Mouse (Mus musculus): ENCODE data around the gene Sdr9c7. TPM values are rescaled to one million over a fixed set of nuclear protein-coding genes. Genes with fewer than 3 reads are reported as not detected.
"Not testable (repeated sequence)": the region's sequence is repeated elsewhere in the genome, so short reads cannot be mapped to it uniquely, and the experiment has no call there.

Sdr9c7 gene
- polyA plus RNA-seq, 1 experiment from 2014 or later, result not detected

DNA sequence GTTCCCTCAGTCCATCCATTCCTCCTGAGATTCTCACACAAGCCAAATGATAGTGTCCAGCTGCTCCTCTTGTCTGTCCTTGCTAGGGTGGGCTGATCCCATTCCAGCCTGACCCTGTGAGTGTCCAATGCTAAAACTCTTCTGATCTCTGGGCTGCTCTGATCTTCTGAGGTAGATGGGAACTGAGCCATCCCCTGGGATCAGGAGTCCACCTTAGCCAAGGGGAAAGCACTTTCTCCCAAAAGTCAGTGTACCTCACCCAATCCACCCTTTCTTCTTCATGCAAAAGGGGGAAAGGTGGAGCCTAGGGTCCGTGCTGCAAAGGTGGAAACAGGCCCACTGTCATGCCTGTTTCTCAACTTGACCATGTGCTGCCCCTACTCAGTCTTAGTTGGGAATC lies 6.8 kb upstream of the Sdr9c7 start:
- Histone ChIP-seq H3K36me3 (replicated peaks) (no peaks in the 10 kb centered on the region), H3K4me3 (replicated peaks) (no peak overlapping the region)

DNA sequence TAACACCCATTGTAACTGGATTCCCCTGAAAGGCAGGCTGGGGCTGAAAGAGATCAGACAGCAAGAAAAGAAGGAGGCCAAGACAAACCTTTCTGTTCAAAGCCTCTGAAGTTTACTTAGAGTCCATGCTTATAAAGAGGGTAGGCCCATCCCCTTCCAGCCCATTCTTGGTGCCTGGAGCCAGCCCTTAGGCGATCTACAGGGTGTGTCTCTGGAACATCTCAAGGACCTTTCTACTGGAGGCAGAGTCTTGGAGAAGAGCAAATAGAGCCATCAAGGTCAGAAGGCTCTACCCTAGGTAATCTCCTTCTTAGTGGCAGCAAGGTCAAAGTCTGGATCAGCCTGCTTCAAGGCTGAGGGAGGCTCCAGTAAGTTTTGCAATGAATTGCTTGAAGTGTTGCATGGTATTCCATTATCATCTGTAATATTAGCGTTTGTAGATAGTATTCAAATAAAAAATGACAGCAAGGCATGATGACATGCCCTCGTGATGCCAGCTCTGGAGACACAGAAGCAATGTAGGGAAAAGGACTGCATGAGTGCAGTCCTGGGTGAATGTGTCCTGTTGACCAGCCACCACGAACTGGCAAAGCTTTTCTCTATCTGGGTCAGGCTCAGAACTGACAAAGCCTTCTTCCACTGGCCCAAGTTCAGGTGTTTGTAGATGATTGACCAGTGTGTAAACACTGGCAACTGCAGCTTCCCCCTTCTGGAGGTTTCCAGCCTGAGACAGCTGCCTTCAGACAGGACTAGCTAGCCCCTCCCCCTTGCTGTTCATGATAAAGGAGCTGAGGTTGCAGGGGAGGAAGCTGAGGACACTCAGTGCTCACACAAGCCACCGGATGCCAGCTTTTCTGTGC lies 4.9 kb upstream of the Sdr9c7 start:
- not testable (repeated sequence) for ATAC-seq (ENCODE audit: low FRiP score); H3K4me1 ChIP-seq; H3K4me3 ChIP-seq (replicated peaks); H3K4me2 ChIP-seq; H3K27me3 ChIP-seq; H3K36me3 ChIP-seq (replicated peaks); H3K9ac ChIP-seq; H3K9me3 ChIP-seq; H3K27ac ChIP-seq
- 70% methylated on average over 5 of the region's 5 CpGs for WGBS

More for the DNA sequence above, 6.8 kb upstream of the Sdr9c7 start:
- H3K27me3 ChIP-seq, result no peaks in the 10 kb centered on the region
- no peak overlapping the region for H3K4me2 ChIP-seq
- no peak for ATAC-seq (ENCODE audit: low FRiP score)
- H3K4me1 ChIP-seq, result no peaks in the 10 kb centered on the region
- no peak overlapping the region for H3K9ac ChIP-seq
- no peak overlapping the region for H3K27ac ChIP-seq
- 74% methylated on average over 1 of the region's 1 CpGs for WGBS
- H3K9me3 ChIP-seq, result no peaks in the 10 kb centered on the region

DNA sequence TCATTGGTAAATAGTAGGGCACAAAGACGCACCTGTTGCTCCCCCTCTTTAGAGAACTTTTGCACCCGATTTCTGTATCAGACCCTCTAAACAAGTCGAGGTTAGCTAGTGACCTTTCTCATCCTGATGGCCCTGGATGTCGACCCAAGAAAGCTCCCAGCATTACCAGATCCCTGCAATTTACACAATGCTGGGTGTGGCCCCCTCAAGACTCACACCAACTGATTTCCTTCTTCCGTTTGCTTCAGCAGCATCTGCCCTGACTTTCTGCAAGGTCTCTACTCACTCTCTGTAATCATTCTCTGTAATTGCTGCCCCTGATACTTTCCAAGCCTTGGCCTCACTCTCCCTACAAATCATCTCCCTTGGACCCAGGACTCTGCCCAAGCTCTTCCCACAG lies 1.6 kb upstream of the Sdr9c7 start:
- no peak overlapping the region for H3K4me2 ChIP-seq
- H3K4me1 ChIP-seq, result no peaks in the 10 kb centered on the region
- no peak overlapping the region for H3K9ac ChIP-seq
- H3K27ac ChIP-seq, result no peak overlapping the region
- no peaks in the 10 kb centered on the region for H3K27me3 ChIP-seq
- H3K36me3 ChIP-seq (replicated peaks), result no peaks in the 10 kb centered on the region
- H3K4me3 ChIP-seq (replicated peaks), result no peak overlapping the region
- ATAC-seq (ENCODE audit: low FRiP score), result no peak
- 75% methylated on average over 5 of the region's 5 CpGs for WGBS
- no peaks in the 10 kb centered on the region for H3K9me3 ChIP-seq

DNA sequence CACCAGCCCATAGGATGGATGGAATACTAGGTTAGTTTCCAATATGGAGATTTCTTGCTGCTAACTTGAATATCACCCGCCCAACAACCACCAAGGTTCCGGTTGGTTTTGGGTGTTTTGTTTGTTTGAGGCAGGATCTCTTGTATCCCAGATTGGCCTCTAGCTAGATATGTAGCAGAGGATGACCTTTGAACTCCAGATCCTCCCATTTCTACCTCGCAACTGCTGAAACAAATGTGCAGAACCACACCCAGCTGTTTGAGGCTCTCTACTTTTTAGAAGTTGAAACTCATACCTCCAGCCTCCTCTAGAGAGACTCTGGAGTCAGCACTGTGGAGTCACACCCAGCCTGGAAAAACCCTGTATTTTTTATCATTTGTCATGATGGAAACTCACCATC lies 812 bp upstream of the Sdr9c7 start:
- WGBS, result 83% methylated on average over 3 of the region's 3 CpGs
- Histone ChIP-seq H3K27me3 (no peaks in the 10 kb centered on the region), H3K4me1 (no peaks in the 10 kb centered on the region), H3K4me2 (no peak overlapping the region), H3K9ac (no peak overlapping the region), H3K4me3 (replicated peaks) (no peak overlapping the region), H3K27ac (no peak overlapping the region), H3K9me3 (no peaks in the 10 kb centered on the region), H3K36me3 (replicated peaks) (no peaks in the 10 kb centered on the region)
- no peak for ATAC-seq (ENCODE audit: low FRiP score)

DNA sequence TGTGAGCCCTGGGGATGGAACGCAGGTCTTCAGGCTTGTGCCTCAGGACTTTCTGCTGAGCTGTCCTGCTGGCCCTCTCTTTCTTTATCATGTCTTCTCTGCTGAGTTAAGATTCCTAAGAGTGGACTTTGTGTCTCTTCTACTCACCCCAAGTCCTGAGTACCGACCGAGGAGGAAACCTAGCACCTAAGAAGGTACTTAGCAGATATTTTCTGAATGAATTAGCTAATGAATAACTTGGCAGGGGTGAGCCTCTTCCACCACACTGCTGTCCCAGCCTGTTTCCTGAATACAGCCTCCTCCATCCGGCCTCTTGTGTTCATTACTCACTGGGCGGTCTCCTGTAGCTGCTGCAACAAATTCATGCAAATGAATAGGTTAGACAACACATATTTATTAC lies 1.5 kb downstream of the Sdr9c7 start:
- H3K9ac ChIP-seq, result no peak overlapping the region
- no peak overlapping the region for H3K27ac ChIP-seq
- H3K4me1 ChIP-seq, result peaks cover under 1% of the 10 kb centered on the region; the same call in 1 of the 2 replicates
- H3K4me2 ChIP-seq, result no peak overlapping the region
- H3K9me3 ChIP-seq, result no peaks in the 10 kb centered on the region
- no peaks in the 10 kb centered on the region for H3K27me3 ChIP-seq
- no peak overlapping the region for H3K4me3 ChIP-seq (replicated peaks)
- 78% methylated on average over 5 of the region's 5 CpGs for WGBS
- no peaks in the 10 kb centered on the region for H3K36me3 ChIP-seq (replicated peaks)
- ATAC-seq (ENCODE audit: low FRiP score), result no peak

DNA sequence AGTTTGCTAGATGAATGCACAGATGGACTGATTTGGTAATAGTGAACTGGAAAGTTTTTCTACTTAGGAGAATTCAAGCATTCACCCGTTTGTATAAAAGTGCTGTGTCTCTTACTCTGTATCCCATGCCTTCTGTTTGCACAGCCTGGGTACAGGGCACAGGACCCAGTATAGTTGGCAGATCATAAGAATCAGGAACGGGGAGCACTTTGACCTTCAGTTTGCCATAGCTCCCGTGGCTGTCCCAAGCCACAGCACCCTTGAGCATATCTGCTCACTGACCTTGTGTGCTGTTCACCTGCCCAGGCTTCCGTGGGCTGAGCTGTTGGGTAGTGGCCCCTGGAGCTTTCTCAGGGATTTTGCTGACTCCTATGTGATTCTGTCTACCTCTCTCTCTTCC lies 3.4 kb downstream of the Sdr9c7 start:
- ATAC-seq (ENCODE audit: low FRiP score), result no peak
- H3K36me3 ChIP-seq (replicated peaks), result no peaks in the 10 kb centered on the region
- H3K27me3 ChIP-seq, result no peaks in the 10 kb centered on the region
- no peak overlapping the region for H3K27ac ChIP-seq
- H3K4me3 ChIP-seq (replicated peaks), result no peak overlapping the region
- no peak overlapping the region for H3K9ac ChIP-seq
- H3K9me3 ChIP-seq, result no peaks in the 10 kb centered on the region
- no peak overlapping the region for H3K4me2 ChIP-seq
- H3K4me1 ChIP-seq, result peaks cover 5% of the 10 kb centered on the region; the same call in 1 of the 2 replicates
- WGBS, result 83% methylated on average over 4 of the region's 4 CpGs

DNA sequence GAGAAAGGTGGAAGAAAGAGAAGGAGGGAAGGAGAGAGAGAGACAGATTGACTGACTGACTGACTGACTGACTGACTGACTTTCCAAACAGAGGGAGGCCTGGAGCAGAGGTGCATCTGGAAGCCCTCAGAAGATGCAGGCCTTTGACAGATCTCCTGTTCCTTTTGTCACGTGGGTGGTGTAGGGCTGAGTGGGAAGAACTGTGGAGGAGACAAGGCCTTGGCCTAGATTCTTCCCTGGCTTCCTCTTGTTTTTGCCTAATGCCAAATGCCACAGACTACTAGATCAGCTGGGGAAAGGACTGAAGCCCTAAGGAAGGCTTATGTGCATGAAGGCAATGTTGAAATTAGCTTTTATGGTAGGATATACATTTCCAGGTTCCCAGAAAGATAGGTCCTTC lies 4.8 kb downstream of the Sdr9c7 start:
- Histone ChIP-seq H3K4me2 (no peak overlapping the region), H3K4me1 (peaks cover 5% of the 10 kb centered on the region; the same call in 1 of the 2 replicates), H3K9ac (no peak overlapping the region), H3K27ac (no peak overlapping the region), H3K4me3 (replicated peaks) (no peak overlapping the region), H3K9me3 (no peaks in the 10 kb centered on the region), H3K27me3 (no peaks in the 10 kb centered on the region), H3K36me3 (replicated peaks) (no peaks in the 10 kb centered on the region)
- 67% methylated on average over 1 of the region's 1 CpGs for WGBS
- no peak for ATAC-seq (ENCODE audit: low FRiP score)

DNA sequence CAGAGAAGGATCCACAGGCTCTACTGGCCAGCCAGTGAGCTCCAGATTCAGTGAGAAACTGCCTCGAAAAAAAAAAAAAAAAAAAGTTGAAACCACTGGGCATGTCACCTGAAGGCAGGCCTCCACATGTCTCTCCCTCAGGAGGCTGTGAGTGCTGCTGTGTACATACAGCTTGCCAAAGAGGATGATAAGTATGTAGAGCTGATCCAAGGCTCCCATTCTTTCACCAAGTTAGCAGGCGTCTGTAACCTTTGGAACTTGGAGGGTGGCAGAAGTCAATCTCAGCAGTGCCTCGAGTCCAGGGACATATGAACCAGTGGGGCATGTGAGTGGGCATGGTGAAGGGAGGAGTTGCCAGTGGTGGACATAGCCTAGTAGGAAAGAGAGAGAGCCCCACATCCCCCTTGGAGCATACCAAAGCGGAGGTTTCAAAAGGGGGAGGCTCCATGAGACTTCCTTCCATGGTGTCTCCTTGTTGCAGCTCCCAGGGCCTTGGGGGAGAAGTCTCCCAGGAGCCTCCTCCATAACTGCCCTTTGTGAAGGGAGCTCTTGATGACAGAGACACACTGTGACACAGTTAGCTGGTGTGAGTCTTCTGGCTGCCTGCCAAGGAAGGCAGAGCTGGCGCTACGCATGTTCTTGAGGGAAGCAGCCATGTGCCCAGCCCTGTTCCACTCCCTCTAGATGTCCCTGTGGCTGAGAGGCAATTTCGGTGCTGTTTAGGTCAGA lies 6.6 kb downstream of the Sdr9c7 start:
- 72% methylated on average over 7 of the region's 7 CpGs for WGBS
- H3K4me3 ChIP-seq (replicated peaks), result no peak overlapping the region
- H3K36me3 ChIP-seq (replicated peaks), result no peaks in the 10 kb centered on the region
- ATAC-seq (ENCODE audit: low FRiP score), result no peak
- no peak overlapping the region for H3K4me2 ChIP-seq
- H3K27me3 ChIP-seq, result no peaks in the 10 kb centered on the region
- no peaks in the 10 kb centered on the region for H3K9me3 ChIP-seq
- H3K4me1 ChIP-seq, result peaks cover 5% of the 10 kb centered on the region; the same call in 1 of the 2 replicates
- no peak overlapping the region for H3K9ac ChIP-seq
- H3K27ac ChIP-seq, result no peak overlapping the region

DNA sequence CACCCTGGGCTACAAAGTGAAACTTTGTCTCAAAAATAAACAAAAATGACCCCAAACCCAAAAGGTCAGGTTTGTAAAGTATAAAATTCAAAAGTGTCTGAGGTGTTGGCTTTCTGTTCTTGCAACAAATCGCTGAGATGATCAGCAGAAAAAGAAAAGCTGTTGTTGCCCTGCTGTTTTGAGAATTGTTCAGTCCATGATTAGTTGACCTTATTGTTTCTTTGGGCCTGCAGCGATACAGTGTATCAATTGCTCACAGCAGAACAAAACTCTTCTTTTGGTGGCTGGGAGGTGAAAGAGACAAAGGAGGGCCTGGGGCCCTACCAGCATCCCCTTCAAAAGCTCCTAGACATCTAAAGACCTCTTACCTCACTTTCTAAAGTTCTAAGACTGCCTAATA lies 7.8 kb downstream of the Sdr9c7 start:
- Histone ChIP-seq H3K9me3 (no peaks in the 10 kb centered on the region), H3K4me1 (peaks cover 5% of the 10 kb centered on the region; the same call in 1 of the 2 replicates), H3K4me3 (replicated peaks) (no peak overlapping the region), H3K27ac (no peak overlapping the region), H3K9ac (no peak overlapping the region), H3K4me2 (no peak overlapping the region), H3K36me3 (replicated peaks) (no peaks in the 10 kb centered on the region), H3K27me3 (no peaks in the 10 kb centered on the region)
- WGBS, result 52% methylated on average over 2 of the region's 2 CpGs
- no peak for ATAC-seq (ENCODE audit: low FRiP score)

DNA sequence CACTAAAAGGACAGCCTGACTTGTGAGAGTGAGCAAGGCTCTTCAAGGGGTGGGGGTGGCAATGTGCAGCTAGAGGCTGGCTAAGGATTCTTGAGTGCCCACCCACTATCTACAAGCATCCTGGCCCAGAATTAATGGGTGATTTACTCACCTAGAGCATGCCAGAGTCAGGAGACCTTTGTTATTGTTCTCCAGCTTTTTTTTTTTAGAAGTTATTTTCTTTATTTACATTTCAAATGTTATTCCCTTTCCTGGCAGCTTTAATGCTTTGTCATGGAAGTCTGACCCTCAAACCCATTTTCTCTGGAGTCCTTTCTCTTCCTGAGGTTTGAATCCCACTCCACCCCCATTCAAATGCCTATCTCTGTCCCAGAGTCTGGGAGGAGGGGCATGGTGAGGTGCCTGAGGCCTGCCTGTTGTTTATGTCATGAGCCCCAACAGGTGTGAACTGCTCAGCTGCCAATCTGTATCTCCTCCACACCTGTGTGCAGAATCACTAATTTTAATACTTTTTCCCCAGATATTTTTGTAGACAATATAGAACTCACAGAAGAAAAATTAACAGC lies 9.2 kb downstream of the Sdr9c7 start:
- no peak for ATAC-seq (ENCODE audit: low FRiP score)
- H3K4me2 ChIP-seq, result no peak overlapping the region
- H3K4me1 ChIP-seq, result peaks cover 5% of the 10 kb centered on the region; the same call in 1 of the 2 replicates
- no peak overlapping the region for H3K4me3 ChIP-seq (replicated peaks)
- H3K9me3 ChIP-seq, result no peaks in the 10 kb centered on the region
- H3K27me3 ChIP-seq, result no peaks in the 10 kb centered on the region
- no peak overlapping the region for H3K27ac ChIP-seq
- no peaks in the 10 kb centered on the region for H3K36me3 ChIP-seq (replicated peaks)
- no peak overlapping the region for H3K9ac ChIP-seq

DNA sequence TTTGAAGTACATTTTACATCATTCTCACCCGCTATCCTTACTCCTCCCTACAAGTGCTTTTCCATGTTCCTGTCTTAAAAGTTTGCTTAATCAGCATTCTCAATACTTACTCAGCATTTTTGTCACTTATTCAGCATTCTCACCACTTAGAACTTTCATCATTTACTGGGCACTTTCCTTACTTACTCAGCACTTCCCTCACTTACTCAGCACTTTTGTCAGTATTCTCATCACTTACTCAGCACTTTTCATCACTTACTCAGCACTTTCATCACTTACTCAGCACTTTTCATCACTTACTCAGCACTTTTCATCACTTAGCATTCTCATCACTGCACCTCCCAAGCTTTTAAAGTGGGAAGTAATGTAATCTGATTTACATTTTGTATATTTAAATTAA lies 17.3 kb downstream of the Sdr9c7 start:
- H3K9me3 ChIP-seq, result no peaks in the 10 kb centered on the region
- no peak overlapping the region for H3K4me3 ChIP-seq (replicated peaks)
- H3K27me3 ChIP-seq, result no peaks in the 10 kb centered on the region
- no peak overlapping the region for H3K9ac ChIP-seq
- no peak overlapping the region for H3K4me2 ChIP-seq
- H3K27ac ChIP-seq, result no peak overlapping the region
- no peak for ATAC-seq (ENCODE audit: low FRiP score)
- WGBS, result 93% methylated on average over 1 of the region's 1 CpGs
- no peaks in the 10 kb centered on the region for H3K36me3 ChIP-seq (replicated peaks)
- no peaks in the 10 kb centered on the region for H3K4me1 ChIP-seq

DNA sequence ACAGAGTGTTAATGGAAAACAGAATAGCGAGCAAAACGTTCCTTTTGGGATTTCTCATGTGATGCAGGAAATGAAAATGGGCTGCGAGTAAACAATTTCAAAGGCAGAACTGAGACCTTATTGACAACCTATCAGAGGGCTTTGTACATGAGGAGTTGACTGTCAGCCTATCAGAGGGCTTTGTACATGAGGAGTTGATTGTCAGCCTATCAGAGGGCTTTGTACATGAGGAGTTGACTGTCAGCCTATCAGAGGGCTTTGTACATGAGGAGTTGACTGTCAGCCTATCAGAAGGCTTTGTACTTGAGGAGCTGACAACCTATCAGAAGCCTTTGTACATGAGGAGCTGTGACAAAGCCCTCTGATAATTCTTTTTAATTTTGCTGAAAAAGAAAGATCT lies 18.9 kb downstream of the Sdr9c7 start:
- H3K27me3 ChIP-seq; H3K27ac ChIP-seq; H3K4me1 ChIP-seq; ATAC-seq (ENCODE audit: low FRiP score); H3K4me2 ChIP-seq; H3K9ac ChIP-seq; H3K9me3 ChIP-seq; H3K4me3 ChIP-seq (replicated peaks); H3K36me3 ChIP-seq (replicated peaks): not testable (repeated sequence)
- WGBS, result 86% methylated on average over 3 of the region's 3 CpGs
